Mouse (Mus musculus) hindbrain, embryonic 11.5 days (tissue): ENCODE data around the gene Pgap2. TPM values are rescaled to one million over a fixed set of nuclear protein-coding genes. Genes with fewer than 3 reads are reported as not detected.

ENCODE experiments used
- ATAC-seq: fragments of 200-750 bp; cut with Nextera tagmentation; 2 replicates; pipeline ENCODE4 v1.8.0; 2017; ENCODE audit warnings: mild to moderate bottlenecking, moderate TSS enrichment, moderate library complexity; ENCODE audit not compliant: low FRiP score
- DNase-seq: peaks from one replicate; pipeline ENCODE4 v3.0.0-alpha.2; 2015; ENCODE audit warnings: low spot score
- H3K27ac ChIP-seq: fragments of 300-500 bp; sonication (generic); 2 replicates; pipeline ENCODE4 v1.5.1; 2014; ENCODE audit warnings: mild to moderate bottlenecking, low read depth, low read length
- H3K27me3 ChIP-seq: fragments of 300-500 bp; sonication (generic); 2 replicates; pipeline ENCODE4 v1.6.1; 2014; ENCODE audit warnings: mild to moderate bottlenecking, low read length, moderate library complexity, mixed read lengths; ENCODE audit not compliant: control insufficient read depth, insufficient read depth
- H3K36me3 ChIP-seq: fragments of 300-500 bp; sonication (generic); 2 replicates; pipeline ENCODE4 v1.6.1; 2014; ENCODE audit warnings: mild to moderate bottlenecking, low read length, moderate library complexity, mixed read lengths; ENCODE audit not compliant: control insufficient read depth, insufficient read depth
- H3K4me1 ChIP-seq: fragments of 300-500 bp; sonication (generic); replicated peaks from 2 replicates; pipeline ENCODE4 v1.6.1; 2014; ENCODE audit warnings: low read length, mixed read lengths; ENCODE audit not compliant: control insufficient read depth, insufficient read depth
- H3K4me2 ChIP-seq: fragments of 300-500 bp; sonication (generic); replicated peaks from 2 replicates; pipeline ENCODE4 v1.6.1; 2014; ENCODE audit warnings: mild to moderate bottlenecking, low read depth, low read length
- H3K4me3 ChIP-seq: fragments of 300-500 bp; sonication (generic); 2 replicates; pipeline ENCODE4 v1.5.1; 2014; ENCODE audit warnings: low read depth, low read length
- H3K9ac ChIP-seq: fragments of 300-500 bp; sonication (generic); 2 replicates; pipeline ENCODE4 v1.6.1; 2014; ENCODE audit warnings: low read depth, low read length
- H3K9me3 ChIP-seq: fragments of 300-500 bp; sonication (generic); 2 replicates; pipeline ENCODE4 v1.6.1; 2016; ENCODE audit warnings: low read length; ENCODE audit not compliant: control insufficient read depth
- WGBS: fragments of 180-500 bp; shearing (Covaris S2); extraction: QIAGEN DNeasy Blood & Tissue Kit; methylation state at CpG from one replicate; pipeline ENCODE4 v1.1.7; 2014; 5-methylcytosine and 5-hydroxymethylcytosine counted together
- polyA plus RNA-seq: library from polyadenylated mRNA; unstranded; fragments of >200 nt; fragmentation: Nextera tagmentation; extraction: Ambion mirVana; gene quantifications from 2 replicates; pipeline ENCODE4 v1.2.1, GENCODE M21; 2014

Gene Pgap2
- polyA plus RNA-seq, 1 experiment from 2014 or later: 47.4 TPM

DNA sequence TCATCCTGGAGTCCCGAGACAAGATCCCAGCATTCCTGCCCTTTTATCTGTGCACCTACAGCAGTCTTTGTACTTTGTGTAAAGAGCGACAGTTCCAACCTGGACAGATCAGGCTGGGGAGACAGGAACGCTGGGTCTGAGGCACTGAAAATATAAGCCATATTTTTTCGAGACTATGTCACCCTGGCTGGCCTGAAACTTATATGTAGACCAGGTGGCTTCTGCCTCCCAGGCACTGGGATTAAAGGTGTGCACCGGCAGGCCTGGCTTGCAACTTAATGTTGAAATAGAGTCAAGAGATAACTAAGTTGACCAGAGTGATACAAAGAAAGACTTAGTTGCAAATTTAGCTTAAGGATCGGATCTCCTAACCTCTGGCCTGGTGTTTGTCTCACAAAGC is 36.3 kb downstream of the Pgap2 start:
- Histone ChIP-seq H3K36me3 (no peaks in the 10 kb centered on the region), H3K27me3 (no peaks in the 10 kb centered on the region), H3K9me3 (no peaks in the 10 kb centered on the region), H3K9ac (no peak overlapping the region), H3K4me1 (peaks cover 7% of the 10 kb centered on the region), H3K4me3 (no peak overlapping the region), H3K27ac (no peak overlapping the region), H3K4me2 (no peak overlapping the region)
- no peak for DNase-seq
- ATAC-seq: no peak
- WGBS: 67% methylated on average over 6 of the region's 6 CpGs

GRCm38 (mm10) chr7:102246956-102247797 is 37.2 kb downstream of the Pgap2 start:
- no peak for ATAC-seq
- Histone ChIP-seq H3K27ac (no peak overlapping the region), H3K4me2 (no peak overlapping the region), H3K4me1 (peaks cover 7% of the 10 kb centered on the region), H3K9ac (no peak overlapping the region), H3K36me3 (no peaks in the 10 kb centered on the region), H3K27me3 (no peaks in the 10 kb centered on the region), H3K9me3 (no peaks in the 10 kb centered on the region), H3K4me3 (no peak overlapping the region)
- WGBS: 64% methylated on average over 12 of the region's 12 CpGs
- DNase-seq: no peak

GRCm38 (mm10) chr7:102248691-102249404 is 38.8 kb downstream of the Pgap2 start:
- no peaks in the 10 kb centered on the region for H3K36me3 ChIP-seq
- peak overlapping the region; percentile 93 for H3K9ac ChIP-seq
- no peaks in the 10 kb centered on the region for H3K9me3 ChIP-seq
- peak overlapping the region; percentile 67 for H3K4me3 ChIP-seq
- H3K27ac ChIP-seq: no peak overlapping the region
- 30% methylated on average over 16 of the region's 16 CpGs for WGBS
- no peak for ATAC-seq
- H3K27me3 ChIP-seq: no peaks in the 10 kb centered on the region
- peak; percentile 30 for DNase-seq
- H3K4me2 ChIP-seq: peak overlapping the region; percentile 85
- peaks cover 7% of the 10 kb centered on the region for H3K4me1 ChIP-seq

DNA sequence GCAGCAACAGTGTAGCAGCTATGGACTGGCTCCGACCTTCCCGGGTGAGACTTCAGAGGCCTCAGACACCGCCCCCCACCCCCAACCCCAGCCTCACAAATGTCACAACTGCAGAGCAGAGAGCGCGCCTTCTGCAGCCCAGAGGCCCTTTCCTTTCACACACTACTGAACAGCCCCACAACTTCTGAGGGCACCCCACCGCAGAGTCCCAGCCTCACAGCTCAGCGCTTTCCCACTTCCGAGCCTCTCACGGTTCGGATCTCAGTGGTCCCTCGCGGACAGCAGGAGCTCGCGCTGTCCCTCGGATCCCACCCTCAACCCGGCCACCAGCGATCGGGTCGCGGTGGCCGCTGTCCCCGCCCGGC is 39.5 kb downstream of the Pgap2 start:
- Histone ChIP-seq H3K27ac (peak overlapping the region; percentile 87), H3K4me3 (peak overlapping the region; percentile 67), H3K36me3 (no peaks in the 10 kb centered on the region), H3K9ac (peak overlapping the region; percentile 93), H3K4me2 (peak overlapping the region; percentile 85), H3K4me1 (peaks cover 7% of the 10 kb centered on the region), H3K27me3 (no peaks in the 10 kb centered on the region), H3K9me3 (no peaks in the 10 kb centered on the region)
- DNase-seq (peak; percentile 71), ATAC-seq (peak; percentile 64)
- 0% methylated on average over 21 of the region's 23 CpGs for WGBS

DNA sequence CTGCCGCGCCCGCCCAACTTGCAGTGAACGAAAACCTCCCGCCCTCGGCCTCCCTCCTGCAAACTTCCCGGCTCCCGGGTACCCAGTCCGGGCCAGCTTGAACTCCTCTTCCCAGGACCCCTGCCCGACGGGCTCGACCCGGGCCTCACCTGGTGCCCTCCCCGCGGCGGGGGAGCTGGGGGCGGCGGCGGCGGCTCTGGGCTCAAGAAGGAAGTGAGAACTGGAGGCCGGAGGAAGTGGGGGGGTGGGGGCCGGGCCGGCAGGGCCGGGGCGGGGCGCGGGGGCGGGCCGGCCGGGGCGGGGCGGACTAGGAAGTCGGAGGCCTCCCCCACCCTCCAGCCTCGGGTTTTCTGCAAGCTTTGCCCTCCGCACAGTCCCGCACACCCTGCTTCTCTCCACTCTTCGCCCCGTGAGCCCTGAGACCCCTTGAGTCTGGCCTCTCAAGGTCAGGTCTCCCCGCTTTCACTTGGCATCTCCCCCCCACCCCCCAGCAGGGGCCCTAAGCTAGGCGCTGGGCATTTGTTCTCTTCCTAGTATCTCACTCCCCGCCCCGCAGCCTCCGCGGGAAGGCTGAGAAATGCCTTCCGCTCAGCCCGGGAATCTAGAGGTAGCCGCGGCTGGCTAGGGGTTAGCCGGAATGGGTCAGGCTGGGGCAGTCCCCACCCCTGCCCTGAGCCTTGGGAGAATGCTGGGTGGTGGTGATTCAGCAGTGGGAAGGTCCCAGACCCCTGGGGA is 40.1 kb downstream of the Pgap2 start:
- ATAC-seq (peak; percentile 85), DNase-seq (peak; percentile 78)
- no peaks in the 10 kb centered on the region for H3K9me3 ChIP-seq
- H3K4me3 ChIP-seq: peak overlapping the region; percentile 67
- peak overlapping the region; percentile 85 for H3K4me2 ChIP-seq
- peaks cover 7% of the 10 kb centered on the region for H3K4me1 ChIP-seq
- H3K27me3 ChIP-seq: no peaks in the 10 kb centered on the region
- under 1% methylated on average over 20 of the region's 49 CpGs for WGBS
- H3K9ac ChIP-seq: peak overlapping the region; percentile 93
- peak overlapping the region; percentile 87 for H3K27ac ChIP-seq
- no peaks in the 10 kb centered on the region for H3K36me3 ChIP-seq

DNA sequence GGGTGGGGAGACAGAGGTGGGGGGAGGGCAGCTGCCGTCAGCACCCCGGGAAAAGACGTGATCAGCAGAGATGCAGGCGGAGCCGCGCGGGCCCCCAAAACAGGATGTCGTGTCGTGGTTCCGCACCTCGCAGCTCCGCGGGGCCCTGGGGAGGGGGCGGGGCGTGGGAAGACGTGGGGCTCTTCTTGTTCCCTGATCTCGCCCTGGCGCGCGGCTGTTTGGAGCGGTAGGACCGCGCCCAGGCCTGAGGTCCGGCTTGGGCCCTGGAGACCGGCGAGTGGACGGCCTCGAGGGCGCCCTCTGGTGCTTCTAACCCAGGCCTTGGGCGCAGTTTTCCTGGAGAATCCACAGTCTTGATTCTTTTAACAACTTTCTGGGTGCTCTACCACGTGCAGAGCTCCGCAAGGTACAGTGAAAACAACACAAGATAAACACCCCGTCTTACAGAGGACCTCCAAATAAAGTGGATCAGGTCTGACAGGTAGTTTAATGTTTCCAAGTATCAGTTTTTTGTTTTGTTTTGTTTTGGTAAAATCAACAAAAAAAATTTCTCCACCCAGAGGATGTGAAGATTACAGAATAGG is 40.7 kb downstream of the Pgap2 start:
- H3K36me3 ChIP-seq: no peaks in the 10 kb centered on the region
- peaks cover 6% of the 10 kb centered on the region for H3K4me1 ChIP-seq
- ATAC-seq (peak; percentile 76), DNase-seq (peak; percentile 91)
- peak overlapping the region; percentile 93 for H3K9ac ChIP-seq
- peak overlapping the region; percentile 85 for H3K4me2 ChIP-seq
- no peaks in the 10 kb centered on the region for H3K9me3 ChIP-seq
- WGBS: under 1% methylated on average over 27 of the region's 33 CpGs
- peak overlapping the region; percentile 87 for H3K27ac ChIP-seq
- H3K27me3 ChIP-seq: no peaks in the 10 kb centered on the region
- H3K4me3 ChIP-seq: peak overlapping the region; percentile 67

DNA sequence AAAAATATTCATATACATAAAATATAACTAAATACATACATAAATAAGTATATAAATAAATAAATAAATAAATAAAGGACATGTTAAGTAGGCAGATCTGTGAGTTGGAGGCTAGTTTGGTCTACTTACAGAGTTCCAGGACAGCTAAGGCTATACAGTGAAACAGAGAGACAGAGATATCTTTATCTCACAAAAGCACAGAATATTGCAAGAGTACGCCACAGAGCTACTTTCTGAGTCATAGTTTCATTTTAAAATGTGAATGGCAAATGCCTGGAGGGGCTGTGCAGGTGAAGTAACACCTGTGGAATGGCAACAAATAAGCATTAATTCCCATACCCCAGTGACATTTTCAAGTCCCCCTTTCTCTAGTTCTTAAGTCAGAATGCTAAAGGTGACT is 43.6 kb downstream of the Pgap2 start:
- ATAC-seq: no peak
- Histone ChIP-seq H3K36me3 (no peaks in the 10 kb centered on the region), H3K9me3 (no peaks in the 10 kb centered on the region), H3K27ac (no peak overlapping the region), H3K27me3 (no peaks in the 10 kb centered on the region), H3K4me2 (no peak overlapping the region), H3K9ac (no peak overlapping the region), H3K4me1 (peaks cover under 1% of the 10 kb centered on the region; the same call in 1 of the 2 replicates), H3K4me3 (no peak overlapping the region)
- DNase-seq: no peak
- 86% methylated on average over 1 of the region's 1 CpGs for WGBS

DNA sequence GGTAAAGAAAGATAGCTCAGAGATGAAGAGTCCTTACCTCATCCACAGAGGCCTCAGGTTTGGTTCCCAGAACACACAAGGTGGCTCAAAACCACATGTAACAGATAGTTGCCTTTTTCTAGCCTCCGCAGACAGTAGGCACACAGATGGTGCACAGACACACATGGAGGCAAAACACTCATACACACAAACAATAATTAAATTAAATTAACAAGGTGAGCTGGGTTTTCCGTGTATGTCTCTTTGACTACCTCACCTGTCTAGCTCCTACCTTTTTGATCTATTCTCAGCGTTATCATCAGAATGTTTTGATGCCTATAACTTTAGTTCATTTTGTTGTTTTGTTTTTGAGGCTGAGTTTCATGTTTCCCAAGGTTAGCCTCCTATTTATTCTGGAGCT is 45.9 kb downstream of the Pgap2 start, which contains the start of gene Rhog:
Rhog (minus strand) TSS at position 101 of the 400 bp plus-strand sequence.
- H3K36me3 ChIP-seq: no peaks in the 10 kb centered on the region
- DNase-seq: no peak
- H3K9me3 ChIP-seq: no peaks in the 10 kb centered on the region
- no peak within 1 kb of the TSS for H3K27ac ChIP-seq
- H3K4me3 ChIP-seq: no peak within 1 kb of the TSS
- H3K4me2 ChIP-seq: no peak within 1 kb of the TSS
- 85% methylated on average over 3 of the region's 3 CpGs for WGBS
- no peak within 1 kb of the TSS for H3K9ac ChIP-seq
- no peaks in the 10 kb centered on the region for H3K4me1 ChIP-seq
- no peak for ATAC-seq
- no peaks in the 10 kb centered on the region for H3K27me3 ChIP-seq
